Mouse (Mus musculus) retina, postnatal 1 day (tissue): ENCODE measurements around the gene Cetn3.

ENCODE experiments used
- DNase-seq: peaks from one replicate; pipeline ENCODE4 v3.0.0-alpha.2; 2012

Gene Cetn3

GRCm38 (mm10) chr13:81824576-81825330 lies 41.9 kb downstream of the Cetn3 start:
- DNase-seq: no peak

GRCm38 (mm10) chr13:81828486-81828885 lies 45.6 kb downstream of the Cetn3 start:
- DNase-seq: no peak

GRCm38 (mm10) chr13:81831838-81832237 lies 49.0 kb downstream of the Cetn3 start:
- DNase-seq: no peak

GRCm38 (mm10) chr13:81836386-81837177 lies 53.7 kb downstream of the Cetn3 start:
- no peak for DNase-seq

GRCm38 (mm10) chr13:81838016-81838415 lies 55.1 kb downstream of the Cetn3 start:
- DNase-seq: no peak

GRCm38 (mm10) chr13:81838948-81839347 lies 56.1 kb downstream of the Cetn3 start:
- DNase-seq: no peak

- DNase-seq: peak; percentile 40
Observed at GRCm38 (mm10) chr13:81840246-81840645, 57.4 kb downstream of the Cetn3 start.

GRCm38 (mm10) chr13:81840646-81841045 lies 57.8 kb downstream of the Cetn3 start:
- no peak for DNase-seq

- no peak for DNase-seq
Observed at GRCm38 (mm10) chr13:81842278-81842677, 59.4 kb downstream of the Cetn3 start.
